In the genomic region with DNA sequence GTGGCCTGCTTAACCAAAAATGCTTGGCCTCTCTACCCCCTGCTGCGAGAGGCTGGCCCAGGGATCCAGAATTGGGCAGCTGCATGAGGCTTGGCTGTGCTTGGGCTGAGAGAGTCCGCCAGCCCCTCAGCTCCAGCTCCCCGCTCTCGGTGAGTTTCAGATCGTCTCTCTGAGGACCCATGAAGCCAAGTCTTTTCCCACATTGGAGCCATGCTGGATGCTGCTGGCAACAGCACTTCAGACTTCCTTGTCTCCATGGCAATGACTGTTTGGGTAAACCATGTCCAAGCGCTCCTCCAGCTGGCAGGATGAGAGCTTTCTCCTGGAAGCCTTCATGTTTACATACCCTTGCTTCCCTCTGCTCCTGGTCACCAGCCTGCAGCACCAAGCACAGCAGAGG, we compare ENCODE assay signal across 8 mouse cellular contexts. TPM values are rescaled to one million over a fixed set of nuclear protein-coding genes. Genes with fewer than 3 reads are reported as not detected.
A peak's percentile ranks its signal among the peaks of the same experiment; 100 is the strongest.
DNase-seq lines count a peak whose midpoint lies in the region; ATAC-seq and TF ChIP-seq lines count a peak whose summit lies in the region.
"Had no signal": no experiment of that assay in that cellular context is flagged by ENCODE, and none has a peak within 500 bp of the region (broad histone marks: within the 10 kb centered on the region; RNA-seq: fewer than 3 reads in every experiment).

No protein-coding gene starts in this region.

- no peak overlapping the region for H3K9ac ChIP-seq in forebrain, postnatal 0 days
- H3K9ac ChIP-seq in heart, embryonic 16.5 days (ENCODE audit: low read length) = no peak overlapping the region

- TF ChIP-seq CTCF in forebrain, postnatal 0 days (IDR thresholded peaks at IDR 0.05; ENCODE audit: low read depth) = peak; percentile 27; the same call in 1 of the 2 replicates

- peak overlapping the region; percentile 40; the same call in 1 of the 2 replicates for H3K27ac ChIP-seq in forebrain, postnatal 0 days (ENCODE audit: low read depth, low read length)
- H3K27ac ChIP-seq in heart, embryonic 16.5 days (ENCODE audit: low read length) = no peak overlapping the region

- peak; percentile 93 for ATAC-seq in forebrain, postnatal 0 days
- ATAC-seq in heart, embryonic 16.5 days (replicated peaks; ENCODE audit: extremely low read depth, insufficient read depth, low FRiP score) = peak; percentile 70

- H3K4me2 ChIP-seq in forebrain, postnatal 0 days (ENCODE audit: low read depth) = no peak overlapping the region
- H3K4me2 ChIP-seq in heart, embryonic 16.5 days (ENCODE audit: low read depth, low read length) = no peak overlapping the region

- H3K4me1 ChIP-seq in forebrain, postnatal 0 days (ENCODE audit: insufficient read depth) = peaks cover 5% of the 10 kb centered on the region; the same call in 1 of the 2 replicates
- no peaks in the 10 kb centered on the region; the same call in 1 of the 2 replicates for H3K4me1 ChIP-seq in heart, embryonic 16.5 days (ENCODE audit: control insufficient read depth, insufficient read depth, low read length)

- intact Hi-C loops in left cerebral cortex, postnatal 10 days (cut with DNase I) = no loop called here

- 41% methylated on average over 6 of the region's 6 CpGs for WGBS in forebrain, postnatal 0 days
- WGBS in heart, embryonic 16.5 days = 54% methylated on average over 6 of the region's 6 CpGs

- no peaks in the 10 kb centered on the region for H3K36me3 ChIP-seq in forebrain, postnatal 0 days (ENCODE audit: insufficient read depth)
- no peaks in the 10 kb centered on the region for H3K36me3 ChIP-seq in heart, embryonic 16.5 days (ENCODE audit: control insufficient read depth, insufficient read depth)

- no peak overlapping the region for H3K4me3 ChIP-seq in forebrain, postnatal 0 days (ENCODE audit: low read depth, low read length)
- no peak overlapping the region for H3K4me3 ChIP-seq in heart, embryonic 16.5 days (ENCODE audit: low read length)

- H3K27me3 ChIP-seq in forebrain, postnatal 0 days (ENCODE audit: insufficient read depth, low read length) = no peaks in the 10 kb centered on the region
- no peaks in the 10 kb centered on the region for H3K27me3 ChIP-seq in heart, embryonic 16.5 days (ENCODE audit: control insufficient read depth, insufficient read depth, low read length)

- peak; percentile 71 for DNase-seq in layer of hippocampus, adult 11-12 months (ENCODE audit: low spot score)
- no peak for DNase-seq in layer of hippocampus, adult 9-10 months (ENCODE audit: low spot score)
- peak; percentile 85 for DNase-seq in forebrain, postnatal 0 days
- DNase-seq in left cerebral cortex, postnatal 10 days (ENCODE audit: extremely low spot score in 1 of 2, low spot score in 2 of 2) = peak; percentile 63 to 83
- peak; percentile 53 for DNase-seq in right cerebral cortex, postnatal 4 days
- no peak for DNase-seq in urinary bladder, postnatal 25 days (ENCODE audit: low spot score)

- no peaks in the 10 kb centered on the region for H3K9me3 ChIP-seq in forebrain, postnatal 0 days (ENCODE audit: low read length)
- H3K9me3 ChIP-seq in heart, embryonic 16.5 days (replicated peaks; ENCODE audit: control insufficient read depth, low read length) = no peaks in the 10 kb centered on the region

RNA-seq across cellular contexts. Expression of gene 1700029H14Rik, which starts 23.4 kb away (rescaled TPM):
- 0.14 and 0.31 TPM in 2 replicates for total RNA-seq in forebrain, postnatal 0 days (2014; rRNA removed)
- polyA plus RNA-seq in forebrain, postnatal 0 days (2015; fragmentation: Nextera tagmentation; extraction: Ambion mirVana) = not detected in 2 replicates
- not detected in 2 replicates for polyA plus RNA-seq in heart, embryonic 16.5 days (2015; fragmentation: Nextera tagmentation; extraction: Ambion mirVana)
- under 1 TPM in 1 of 2 experiments, not detected in 1; 0.34 TPM for total RNA-seq in left cerebral cortex, postnatal 10 days (2021)
- polyA plus RNA-seq: neural tube, embryonic 14.5 days had no signal

RNA-seq across cellular contexts. Expression of gene Gas6, which starts 44.5 kb away (rescaled TPM):
- total RNA-seq in forebrain, postnatal 0 days (2014; rRNA removed) = 64.2 and 65.7 TPM in 2 replicates
- polyA plus RNA-seq in forebrain, postnatal 0 days (2015; fragmentation: Nextera tagmentation; extraction: Ambion mirVana) = 48.7 and 57.0 TPM in 2 replicates
- 268 and 275 TPM in 2 replicates for polyA plus RNA-seq in heart, embryonic 16.5 days (2015; fragmentation: Nextera tagmentation; extraction: Ambion mirVana)
- 100 to 1,000 TPM; 125 to 126 TPM for total RNA-seq in left cerebral cortex, postnatal 10 days (2021)

Comparison
In these comparisons a context has a peak if more than half of its experiments do, and no peak if none do; other contexts are left out.
1. DNase-seq: peak in layer of hippocampus, adult 11-12 months (single experiment), forebrain, postnatal 0 days (single experiment), left cerebral cortex, postnatal 10 days (2 of 2) and right cerebral cortex, postnatal 4 days (single experiment); none in layer of hippocampus, adult 9-10 months (single experiment) and urinary bladder, postnatal 25 days (single experiment).